Mouse (Mus musculus): ENCODE data around the gene Tfrc.

DNA sequence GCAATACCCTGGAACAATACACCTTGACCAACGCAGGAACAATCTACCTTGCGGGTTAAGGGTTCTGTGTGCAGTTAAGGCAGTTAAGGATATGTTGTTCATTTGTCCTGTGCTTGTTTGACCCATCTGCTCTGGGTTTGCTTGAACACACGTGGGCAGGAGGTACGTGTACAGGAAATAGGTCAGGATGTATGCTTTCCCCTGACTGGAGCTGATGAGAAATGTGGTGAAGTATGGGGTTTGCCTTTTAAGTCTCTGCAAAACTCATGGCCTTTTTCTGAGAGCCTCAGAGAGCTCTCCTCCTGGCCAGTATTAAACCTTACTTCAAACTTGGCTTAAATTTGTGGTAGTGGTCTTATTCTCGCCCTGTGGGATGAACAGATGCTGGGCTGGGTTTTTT lies 14.8 kb upstream of the Tfrc start:
- TF ChIP-seq CTCF (conservative IDR thresholded peaks at IDR 0.05; ENCODE audit: insufficient read depth, insufficient read length, low read depth, low read length), result no peak
- TF ChIP-seq POLR2A (IDR thresholded peaks at IDR 0.05; ENCODE audit: low read depth, low read length), result no peak

Measured in kidney, adult 2 months (tissue).